Mouse (Mus musculus) left cerebral cortex, adult 9 months (tissue): ENCODE measurements around the gene Gm11084.

ENCODE experiments used
- DNase-seq, 2 experiments: peaks; one replicate each; pipeline ENCODE4 v3.0.0; 2022; ENCODE audit warnings: low spot score in 2 of 2

Gene Gm11084

GRCm38 (mm10) chr2:72952979-72953378 is 33.5 kb downstream of the Gm11084 start:
- no peak for DNase-seq

GRCm38 (mm10) chr2:72935937-72936336 is 50.6 kb downstream of the Gm11084 start:
- no peak for DNase-seq

GRCm38 (mm10) chr2:72932186-72932585 is 54.3 kb downstream of the Gm11084 start:
- no peak for DNase-seq

GRCm38 (mm10) chr2:72924981-72925380 is 61.5 kb downstream of the Gm11084 start:
- DNase-seq: no peak
